Mouse (Mus musculus) heart, embryonic 10.5 days (tissue): Measurements from ENCODE around the gene Ttc30a1. TPM values are rescaled to one million over a fixed set of nuclear protein-coding genes. Genes with fewer than 3 reads are reported as not detected.
"Not testable (repeated sequence)": the region's sequence is repeated elsewhere in the genome, so short reads cannot be mapped to it uniquely, and the experiment has no call there.

Experiments used
- DNase-seq: peaks from one replicate; pipeline ENCODE4 v3.0.0-alpha.2; 2017; ENCODE audit warnings: low spot score
- H3K27ac ChIP-seq: fragments of 300-500 bp; sonication (generic); 2 replicates; pipeline ENCODE4 v1.5.1; 2016; ENCODE audit warnings: mild to moderate bottlenecking
- H3K27me3 ChIP-seq: fragments of 300-500 bp; sonication (generic); 2 replicates; pipeline ENCODE4 v1.6.1; 2016; ENCODE audit warnings: mild to moderate bottlenecking; ENCODE audit not compliant: poor library complexity, insufficient read depth, severe bottlenecking
- H3K36me3 ChIP-seq: fragments of 300-500 bp; sonication (generic); 2 replicates; pipeline ENCODE4 v1.6.1; 2016; ENCODE audit warnings: mild to moderate bottlenecking, moderate library complexity
- H3K4me1 ChIP-seq: fragments of 300-500 bp; sonication (generic); 2 replicates; pipeline ENCODE4 v1.6.1; 2016; ENCODE audit warnings: mild to moderate bottlenecking
- H3K4me3 ChIP-seq: fragments of 300-500 bp; sonication (generic); 2 replicates; pipeline ENCODE4 v1.5.1; 2016; ENCODE audit warnings: mild to moderate bottlenecking, moderate library complexity
- H3K9me3 ChIP-seq: fragments of 300-500 bp; sonication (generic); 2 replicates; pipeline ENCODE4 v1.6.1; 2016; ENCODE audit warnings: mild to moderate bottlenecking, moderate library complexity
- WGBS: fragments of 180-500 bp; shearing (Covaris S2); methylation state at CpG from one replicate; pipeline ENCODE4 v1.1.7; 2016; 5-methylcytosine and 5-hydroxymethylcytosine counted together
- polyA plus RNA-seq: library from polyadenylated mRNA; unstranded; fragments of >200 nt; fragmentation: Nextera tagmentation; extraction: Ambion mirVana; gene quantifications from 2 replicates; pipeline ENCODE4 v1.2.1, GENCODE M21; 2016

The Ttc30a1 gene
- polyA plus RNA-seq, 1 experiment from 2014 or later = 7.0 TPM

DNA sequence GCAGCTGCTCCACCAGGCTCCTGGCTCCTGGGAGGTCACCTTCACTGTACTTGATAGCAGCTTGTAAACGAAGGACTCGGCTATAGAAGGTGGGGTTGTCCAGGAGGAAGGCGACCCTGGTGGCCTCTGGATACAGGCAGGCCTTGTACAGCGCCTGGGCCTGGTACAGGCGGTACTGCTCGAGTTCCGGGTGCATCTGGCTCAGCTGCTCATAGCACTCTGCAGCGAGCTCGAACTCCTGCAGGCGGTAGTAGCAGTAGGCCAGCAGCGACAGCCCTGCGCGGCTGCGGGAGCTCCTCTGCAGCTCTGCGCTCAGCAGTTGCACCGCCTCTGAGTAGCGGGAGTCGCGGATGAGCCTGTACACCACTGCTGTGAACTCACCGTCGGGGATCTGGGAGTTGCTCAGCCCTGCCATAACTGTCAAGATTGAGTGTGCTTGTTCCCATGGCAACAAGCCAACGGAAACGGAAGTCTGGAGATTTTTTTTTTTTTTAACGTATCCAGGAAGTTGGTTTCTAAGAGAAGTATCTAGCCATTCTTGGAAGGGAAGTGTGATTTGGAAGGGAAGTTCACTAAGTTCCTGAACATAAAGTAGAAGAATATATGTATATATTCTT is 3.9 kb downstream of the Ttc30a1 start, which contains the start of gene Ttc30a2:
Gene Ttc30a2 (minus strand): TSS at position 419 of the 617 bp plus-strand sequence.
- 15% methylated on average over 18 of the region's 24 CpGs for WGBS
- H3K27ac ChIP-seq, H3K9me3 ChIP-seq, H3K4me1 ChIP-seq, H3K36me3 ChIP-seq, H3K27me3 ChIP-seq, DNase-seq: not testable (repeated sequence)
- H3K4me3 ChIP-seq = peak within 1 kb of the TSS; percentile 40

GRCm38 (mm10) chr2:75976070-75976469 is 5.7 kb downstream of the Ttc30a1 start:
- H3K4me1 ChIP-seq, DNase-seq, H3K36me3 ChIP-seq, H3K27me3 ChIP-seq, H3K9me3 ChIP-seq, H3K27ac ChIP-seq, H3K4me3 ChIP-seq: not testable (repeated sequence)
- 87% methylated on average over 2 of the region's 2 CpGs for WGBS

- no peak for DNase-seq
- H3K36me3 ChIP-seq = no peaks in the 10 kb centered on the region
- no peaks in the 10 kb centered on the region for H3K9me3 ChIP-seq
- H3K4me3 ChIP-seq = no peak overlapping the region
- no peaks in the 10 kb centered on the region for H3K27me3 ChIP-seq
- no peaks in the 10 kb centered on the region for H3K4me1 ChIP-seq
- H3K27ac ChIP-seq = no peak overlapping the region
- WGBS = 55% methylated on average over 9 of the region's 9 CpGs
Observed at GRCm38 (mm10) chr2:75974131-75974530, 7.6 kb downstream of the Ttc30a1 start.

DNA sequence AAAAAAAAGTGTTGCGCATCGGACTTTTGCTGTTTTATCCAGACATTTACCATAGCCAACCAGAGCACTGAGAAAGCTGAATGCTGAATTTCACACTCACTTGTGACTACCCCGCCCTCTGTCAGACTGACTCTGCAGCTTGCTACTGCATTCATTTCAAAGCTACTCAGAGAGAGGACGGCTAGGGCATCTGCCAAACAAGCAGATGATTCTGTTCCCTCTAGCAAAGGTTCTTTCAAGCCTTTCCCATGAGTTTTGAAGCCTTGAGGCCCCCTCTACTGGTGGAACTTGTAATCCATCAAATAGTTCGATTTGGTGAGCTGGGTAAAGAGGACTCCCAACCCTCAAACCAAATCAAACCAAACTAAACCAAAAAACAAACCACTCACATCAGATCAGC is 16.8 kb downstream of the Ttc30a1 start:
- DNase-seq = no peak
- Histone ChIP-seq H3K27me3 (0 out of 2 replicates have a peak, but pooled peaks cover 5% of the 10 kb centered on the region), H3K27ac (peak overlapping the region; percentile 59; the same call in 1 of the 2 replicates), H3K9me3 (no peaks in the 10 kb centered on the region), H3K4me1 (peaks cover 29% of the 10 kb centered on the region), H3K36me3 (no peaks in the 10 kb centered on the region), H3K4me3 (peak overlapping the region; percentile 50)
- WGBS = 23% methylated on average over 5 of the region's 5 CpGs

GRCm38 (mm10) chr2:75964512-75964911 is 17.3 kb downstream of the Ttc30a1 start:
- Histone ChIP-seq H3K36me3 (no peaks in the 10 kb centered on the region), H3K27me3 (0 out of 2 replicates have a peak, but pooled peaks cover 5% of the 10 kb centered on the region), H3K4me3 (peak overlapping the region; percentile 50), H3K4me1 (peaks cover 33% of the 10 kb centered on the region), H3K27ac (0 out of 2 replicates have a peak overlapping the region, but pooled peaks have one; percentile 59), H3K9me3 (no peaks in the 10 kb centered on the region)
- no peak for DNase-seq
- 11% methylated on average over 14 of the region's 14 CpGs for WGBS

GRCm38 (mm10) chr2:75964051-75964450 is 17.7 kb downstream of the Ttc30a1 start:
- peaks cover 38% of the 10 kb centered on the region for H3K4me1 ChIP-seq
- DNase-seq = no peak
- peak overlapping the region; percentile 50 for H3K4me3 ChIP-seq
- peak overlapping the region; percentile 59; the same call in 1 of the 2 replicates for H3K27ac ChIP-seq
- no peaks in the 10 kb centered on the region for H3K9me3 ChIP-seq
- 60% methylated on average over 5 of the region's 5 CpGs for WGBS
- H3K36me3 ChIP-seq = no peaks in the 10 kb centered on the region
- H3K27me3 ChIP-seq = 0 out of 2 replicates have a peak, but pooled peaks cover 5% of the 10 kb centered on the region

GRCm38 (mm10) chr2:75963211-75963840 is 18.4 kb downstream of the Ttc30a1 start:
- H3K36me3 ChIP-seq = no peaks in the 10 kb centered on the region
- 0 out of 2 replicates have a peak, but pooled peaks cover 5% of the 10 kb centered on the region for H3K27me3 ChIP-seq
- H3K27ac ChIP-seq = peak overlapping the region; percentile 59
- H3K4me3 ChIP-seq = no peak overlapping the region
- DNase-seq = no peak
- peaks cover 38% of the 10 kb centered on the region for H3K4me1 ChIP-seq
- WGBS = 69% methylated on average over 10 of the region's 10 CpGs
- no peaks in the 10 kb centered on the region for H3K9me3 ChIP-seq

DNA sequence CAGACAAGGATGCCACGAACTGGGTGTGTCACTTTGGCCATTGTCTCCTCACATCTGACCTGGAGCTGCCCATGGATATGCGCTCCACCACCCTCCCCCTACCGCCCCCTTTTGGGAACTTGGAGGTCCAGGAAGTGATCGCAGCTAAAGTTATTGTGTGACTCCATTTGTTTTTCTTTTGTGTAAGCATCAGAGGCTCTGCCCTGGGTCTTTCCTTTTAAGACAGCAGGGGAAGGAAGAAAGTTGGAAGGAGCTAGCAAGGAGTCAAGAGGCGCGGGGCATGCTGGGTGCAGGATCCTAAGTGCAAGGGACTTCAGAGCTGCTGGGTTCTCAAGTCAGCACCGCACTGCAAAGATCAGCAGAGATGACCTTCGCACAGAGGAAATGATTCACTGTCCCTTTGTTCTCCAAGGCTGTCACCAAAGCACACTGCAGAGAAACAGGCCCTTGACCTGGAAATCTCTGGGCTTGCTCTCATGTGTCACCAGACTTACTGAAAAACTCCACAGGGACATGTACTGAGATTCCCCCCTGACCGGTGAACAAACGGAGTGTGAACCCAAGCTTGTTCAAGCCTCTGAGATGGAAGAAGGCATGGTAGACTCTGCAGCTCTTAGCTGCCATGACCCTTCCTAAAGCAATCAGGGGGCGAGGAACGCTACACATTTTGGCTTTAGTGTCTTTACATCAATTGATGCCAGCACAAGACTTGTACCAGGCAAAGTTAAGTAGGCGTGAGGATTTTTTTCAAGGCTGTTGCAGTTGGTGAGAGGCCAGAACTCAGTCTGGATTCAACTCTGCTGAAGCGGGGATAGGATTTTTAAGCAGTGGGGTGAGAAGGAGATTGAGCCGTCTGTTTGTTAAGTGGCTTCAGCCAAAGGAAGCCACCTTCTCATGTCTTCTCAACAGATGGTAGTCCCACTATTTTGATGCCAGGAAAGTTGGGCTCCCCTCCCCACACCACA is 21.1 kb downstream of the Ttc30a1 start:
- 42% methylated on average over 15 of the region's 15 CpGs for WGBS
- Histone ChIP-seq H3K27me3 (0 out of 2 replicates have a peak, but pooled peaks cover 5% of the 10 kb centered on the region), H3K4me1 (peaks cover 38% of the 10 kb centered on the region), H3K9me3 (no peaks in the 10 kb centered on the region), H3K36me3 (no peaks in the 10 kb centered on the region), H3K4me3 (peak overlapping the region; percentile 36), H3K27ac (peak overlapping the region; percentile 69)
- DNase-seq = peak; percentile 83

DNA sequence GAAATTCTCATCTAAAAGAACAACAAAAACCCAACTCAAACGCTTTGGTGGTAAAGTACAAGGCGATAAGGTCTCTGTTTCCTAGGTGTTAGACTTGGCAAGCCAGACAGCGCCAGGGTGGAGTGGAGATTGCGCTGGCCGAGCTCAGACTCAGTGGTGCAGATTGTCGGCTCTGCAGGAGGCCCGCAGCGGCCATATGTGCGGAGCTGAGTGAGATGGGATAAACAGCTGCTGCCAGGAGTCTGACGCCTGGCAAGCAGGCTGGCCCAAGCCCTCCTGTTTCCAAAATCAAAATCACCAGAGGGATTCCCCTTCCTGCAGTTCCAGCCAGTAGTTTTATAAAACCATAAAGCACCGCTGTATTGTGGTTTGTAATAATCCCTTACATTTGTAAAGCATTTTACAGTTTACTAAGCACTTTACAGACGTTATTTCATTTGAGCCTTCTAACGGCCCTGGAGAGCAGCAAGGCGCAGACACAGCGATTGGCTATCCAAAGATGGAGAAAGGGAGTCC is 21.9 kb downstream of the Ttc30a1 start:
- no peak for DNase-seq
- no peaks in the 10 kb centered on the region for H3K36me3 ChIP-seq
- no peaks in the 10 kb centered on the region for H3K9me3 ChIP-seq
- H3K4me3 ChIP-seq = peak overlapping the region; percentile 36
- H3K27ac ChIP-seq = peak overlapping the region; percentile 69
- H3K27me3 ChIP-seq = 0 out of 2 replicates have a peak, but pooled peaks cover 5% of the 10 kb centered on the region
- peaks cover 41% of the 10 kb centered on the region for H3K4me1 ChIP-seq
- 10% methylated on average over 15 of the region's 15 CpGs for WGBS

DNA sequence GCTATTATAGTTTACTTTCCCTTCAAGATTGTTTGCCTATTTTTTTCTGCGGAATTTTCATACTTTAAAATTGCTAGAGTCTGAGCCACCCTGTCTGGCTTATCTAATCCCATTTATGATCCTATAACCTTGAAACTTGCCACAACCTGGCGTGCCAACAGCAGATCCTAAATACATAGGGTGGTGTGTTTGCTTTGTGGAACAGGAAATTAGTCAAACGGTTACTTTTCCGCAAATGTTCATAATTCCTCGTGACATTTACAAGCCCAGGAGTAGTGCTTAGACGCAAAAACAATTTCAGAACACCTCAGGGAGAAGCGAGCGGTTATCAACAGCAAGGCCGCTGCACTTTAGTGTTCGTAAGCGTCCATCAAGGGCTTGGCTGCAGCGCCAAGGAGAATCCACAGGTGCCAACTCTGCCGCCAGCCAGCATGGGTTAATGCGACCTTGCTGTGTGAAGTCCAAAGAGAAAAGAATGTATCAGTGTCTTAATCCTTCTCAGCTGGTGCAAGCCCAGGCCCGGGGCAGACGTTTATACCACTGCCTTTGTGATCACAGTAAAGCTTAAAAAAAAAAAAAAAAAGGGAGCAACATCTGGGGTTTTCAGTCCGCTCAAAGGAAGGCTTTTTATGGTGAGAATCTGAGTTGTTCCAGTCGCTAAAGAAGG is 22.5 kb downstream of the Ttc30a1 start:
- 25% methylated on average over 18 of the region's 18 CpGs for WGBS
- Histone ChIP-seq H3K27me3 (0 out of 2 replicates have a peak, but pooled peaks cover 5% of the 10 kb centered on the region), H3K4me3 (peak overlapping the region; percentile 36), H3K4me1 (peaks cover 36% of the 10 kb centered on the region), H3K9me3 (no peaks in the 10 kb centered on the region), H3K36me3 (no peaks in the 10 kb centered on the region), H3K27ac (peak overlapping the region; percentile 69; the same call in 1 of the 2 replicates)
- no peak for DNase-seq

DNA sequence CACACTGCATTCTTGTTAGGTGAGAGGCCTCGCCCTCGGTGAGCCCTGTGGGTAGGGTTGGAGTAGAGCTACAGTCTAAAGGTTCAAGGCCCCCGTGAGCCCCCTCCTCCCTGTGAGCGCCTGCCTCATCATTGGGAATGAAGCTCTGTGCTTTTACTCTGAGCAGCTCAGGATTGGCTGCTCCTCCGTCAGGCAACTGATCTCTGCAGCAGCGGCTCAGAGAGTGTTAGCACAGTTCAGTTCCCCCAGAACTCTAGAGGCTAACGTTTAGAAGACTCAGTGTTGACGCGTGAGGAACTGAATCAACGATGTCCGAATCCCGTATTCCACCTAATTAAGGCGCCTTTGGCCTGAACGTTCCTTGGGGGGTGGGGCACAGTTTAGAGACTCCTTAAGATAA is 26.1 kb downstream of the Ttc30a1 start:
- DNase-seq = no peak
- H3K27me3 ChIP-seq = no peaks in the 10 kb centered on the region
- 50% methylated on average over 14 of the region's 14 CpGs for WGBS
- H3K4me1 ChIP-seq = peaks cover 21% of the 10 kb centered on the region
- H3K27ac ChIP-seq = no peak overlapping the region; the same call in 1 of the 2 replicates
- peak overlapping the region; percentile 22; the same call in 1 of the 2 replicates for H3K4me3 ChIP-seq
- H3K9me3 ChIP-seq = no peaks in the 10 kb centered on the region
- H3K36me3 ChIP-seq = no peaks in the 10 kb centered on the region

- Histone ChIP-seq H3K27me3 (no peaks in the 10 kb centered on the region), H3K4me3 (no peak overlapping the region), H3K36me3 (no peaks in the 10 kb centered on the region), H3K4me1 (peaks cover 4% of the 10 kb centered on the region), H3K27ac (no peak overlapping the region), H3K9me3 (no peaks in the 10 kb centered on the region)
- 85% methylated on average over 5 of the region's 5 CpGs for WGBS
- no peak for DNase-seq
Observed at GRCm38 (mm10) chr2:75953320-75953719, 28.4 kb downstream of the Ttc30a1 start.
